Mouse (Mus musculus): Measurements from ENCODE around the gene Robo4.

DNA sequence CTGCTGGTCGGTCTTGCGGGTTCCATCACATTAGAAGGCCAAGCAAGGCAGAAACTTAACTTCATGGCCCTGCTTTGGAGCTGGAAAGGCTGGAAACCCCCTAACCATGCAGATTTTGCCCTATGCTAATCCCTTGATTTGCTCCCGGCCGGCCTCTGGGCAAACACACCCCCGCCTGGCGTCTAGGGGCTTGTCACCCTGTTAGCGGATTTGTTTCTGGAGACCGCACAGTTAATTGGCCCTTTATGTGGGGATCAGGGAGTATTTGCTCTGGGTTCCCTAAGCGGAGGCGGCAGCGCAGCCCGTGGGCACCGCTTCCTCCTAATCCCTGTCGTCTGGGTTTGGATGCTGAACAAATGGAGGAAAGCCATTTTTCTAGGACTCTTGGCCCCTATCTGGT, 33.2 kb downstream of the Robo4 start:
- TF ChIP-seq CTCF (IDR thresholded peaks at IDR 0.05) (no peak), EP300 (IDR thresholded peaks at IDR 0.05) (no peak)
